Mouse (Mus musculus) Patski (cell line): ENCODE results near the gene Pcyox1. TPM values are rescaled to one million over a fixed set of nuclear protein-coding genes. Genes with fewer than 3 reads are reported as not detected.
A peak's percentile ranks its signal among the peaks of the same experiment; 100 is the strongest.
"Not testable (repeated sequence)": the region's sequence is repeated elsewhere in the genome, so short reads cannot be mapped to it uniquely, and the experiment has no call there.

Experiments
- ATAC-seq: fragments of 100-300 bp; one replicate; pipeline ENCODE4 v1.8.0; 2021
- CTCF ChIA-PET: fragments of 350-600 bp; sonication (Branson Sonifier 250); formaldehyde crosslinking; loops from one replicate; lab custom pipeline; 2022; ENCODE audit warnings: inconsistent platforms; lab: Charles Lee
- POLR2A ChIA-PET: fragments of 350-600 bp; sonication (Branson Sonifier 250); formaldehyde crosslinking; loops from one replicate; lab custom pipeline; 2022; ENCODE audit warnings: antibody characterized with exemption, inconsistent platforms; lab: Charles Lee
- DNase-seq: peaks from one replicate; pipeline ENCODE4 v3.0.0-alpha.2; 2011; ENCODE audit warnings: low read depth, low spot score
- H3K27me3 ChIP-seq: fragments of 371-371 bp; one replicate; pipeline ENCODE4 v1.5.1; 2021
- CTCF ChIP-seq: fragments of 100-300 bp; IDR thresholded peaks from one replicate; pipeline ENCODE4 v1.5.1; 2021
- in situ Hi-C: fragments of 300-500 bp; cut with MboI; formaldehyde crosslinking; loops from 3 replicates; pipeline ENCODE4 v1.11.1; 2018; ENCODE audit warnings: low pct_unique_long_range_greater_than_20kb, mixed read lengths
- polyA plus RNA-seq: library from polyadenylated mRNA; unstranded; gene quantifications from one replicate; pipeline ENCODE4 v1.2.3, GENCODE M21; 2021

Gene Pcyox1
- polyA plus RNA-seq, 1 experiment from 2014 or later, result 151 TPM

GRCm38 (mm10) chr6:86387313-86387712 is 9.6 kb downstream of the Pcyox1 start:
- no peak for TF ChIP-seq CTCF
- DNase-seq (no peak), ATAC-seq (no peak)
- ChIA-PET POLR2A (no interaction called here), CTCF (interaction anchor here (0.8 to 1.9 kb wide), 2 partner anchors 10 to 23 kb away, joined by 3 to 4 read pairs; partner anchors contain the start of gene Pcyox1)
- in situ Hi-C loops, result no loop called here
- no peaks in the 10 kb centered on the region for H3K27me3 ChIP-seq

GRCm38 (mm10) chr6:86385362-86386104 is 11.4 kb downstream of the Pcyox1 start:
- ChIA-PET POLR2A (interaction anchor here (0.6 to 1.0 kb wide), 2 partner anchors 9 to 14 kb away, joined by 3 to 5 read pairs; partner anchors contain the start of gene Snrpg), CTCF (interaction anchor here (1.6 to 1.9 kb wide), 2 partner anchors 12 to 21 kb away, joined by 4 to 5 read pairs; partner anchors contain the start of genes Fam136a and Pcyox1)
- in situ Hi-C loops, result no loop called here
- TF ChIP-seq CTCF, result no peak
- DNase-seq (no peak), ATAC-seq (no peak)
- H3K27me3 ChIP-seq, result no peaks in the 10 kb centered on the region

GRCm38 (mm10) chr6:86384692-86385091 is 12.3 kb downstream of the Pcyox1 start:
- in situ Hi-C loops, result no loop called here
- POLR2A ChIA-PET, result interaction anchor here (1.0 kb wide), 1 partner anchor 13 kb away, joined by 3 read pairs; the partner anchor contains the start of gene Snrpg
- CTCF ChIA-PET, result interaction anchor here (1.6 kb wide), 1 partner anchor 20 kb away, joined by 5 read pairs; the partner anchor contains the start of gene Fam136a
- DNase-seq (no peak), ATAC-seq (no peak)
- no peaks in the 10 kb centered on the region for H3K27me3 ChIP-seq
- no peak for TF ChIP-seq CTCF

- TF ChIP-seq CTCF, result no peak
- in situ Hi-C loops, result no loop called here
- no peak for ATAC-seq
- DNase-seq, result no peak
- H3K27me3 ChIP-seq, result no peaks in the 10 kb centered on the region
- POLR2A ChIA-PET, result no interaction called here
- CTCF ChIA-PET, result interaction anchor here (1.4 kb wide), 1 partner anchor 12 kb away, joined by 5 read pairs; the partner anchor contains the start of gene Snrpg
Observed at GRCm38 (mm10) chr6:86383370-86383769, 13.6 kb downstream of the Pcyox1 start.

GRCm38 (mm10) chr6:86382551-86382950 is 14.4 kb downstream of the Pcyox1 start:
- ChIA-PET POLR2A (no interaction called here), CTCF (interaction anchor here (1.0 to 1.4 kb wide), 2 partner anchors 11 to 18 kb away, joined by 3 to 5 read pairs; partner anchors contain the start of gene Snrpg)
- no peak for ATAC-seq
- TF ChIP-seq CTCF, result no peak
- H3K27me3 ChIP-seq, result no peaks in the 10 kb centered on the region
- in situ Hi-C loops, result no loop called here
- DNase-seq, result no peak

GRCm38 (mm10) chr6:86380112-86380511 is 16.8 kb downstream of the Pcyox1 start:
- H3K27me3 ChIP-seq, ATAC-seq, in situ Hi-C loops, DNase-seq: not testable (repeated sequence)
- CTCF ChIA-PET, result interaction anchor here (1.2 kb wide), 1 partner anchor 21 kb away, joined by 4 read pairs; no protein-coding TSS in a partner anchor
- POLR2A ChIA-PET, result interaction anchor here (1.0 kb wide), 2 partner anchors 8 to 15 kb away, joined by 3 to 4 read pairs; no protein-coding TSS in a partner anchor

- TF ChIP-seq CTCF, result no peak
- in situ Hi-C loops, result no loop called here
- ATAC-seq (no peak), DNase-seq (no peak)
- no peaks in the 10 kb centered on the region for H3K27me3 ChIP-seq
- ChIA-PET CTCF (interaction anchor here (0.7 kb wide), 1 partner anchor 8 kb away, joined by 3 read pairs; no protein-coding TSS in a partner anchor), POLR2A (interaction anchor here (0.6 kb wide), 1 partner anchor 1023 kb away, joined by 3 read pairs; no protein-coding TSS in a partner anchor)
Observed at GRCm38 (mm10) chr6:86378341-86378740, 18.6 kb downstream of the Pcyox1 start.

GRCm38 (mm10) chr6:86373556-86373955 is 23.4 kb downstream of the Pcyox1 start:
- ChIA-PET CTCF (interaction anchor here (1.7 kb wide), 1 partner anchor 9 kb away, joined by 8 read pairs; the partner anchor contains the start of gene Fam136a), POLR2A (no interaction called here)
- in situ Hi-C loops, result no loop called here
- H3K27me3 ChIP-seq, result no peaks in the 10 kb centered on the region
- TF ChIP-seq CTCF, result no peak
- ATAC-seq (no peak), DNase-seq (no peak)

GRCm38 (mm10) chr6:86371950-86372516 is 24.9 kb downstream of the Pcyox1 start:
- in situ Hi-C loops, result no loop called here
- CTCF ChIA-PET, result interaction anchor here (0.9 to 1.2 kb wide), 2 partner anchors 11 to 245 kb away, joined by 3 to 5 read pairs; no protein-coding TSS in a partner anchor
- no peak for TF ChIP-seq CTCF
- POLR2A ChIA-PET, result interaction anchor here (0.7 to 2.2 kb wide), 4 partner anchors 8 to 26 kb away, joined by 3 to 11 read pairs (median 4); partner anchors contain the start of gene Pcyox1
- DNase-seq, result no peak
- H3K27me3 ChIP-seq, result no peaks in the 10 kb centered on the region
- no peak for ATAC-seq

GRCm38 (mm10) chr6:86371340-86371911 is 25.5 kb downstream of the Pcyox1 start:
- no peaks in the 10 kb centered on the region for H3K27me3 ChIP-seq
- in situ Hi-C loops, result no loop called here
- TF ChIP-seq CTCF, result no peak
- DNase-seq, result peak; percentile 75
- ChIA-PET POLR2A (interaction anchor here (0.7 to 2.2 kb wide), 5 partner anchors 9 to 33 kb away, joined by 3 to 11 read pairs (median 4); partner anchors contain the start of genes Pcyox1 and Tia1), CTCF (interaction anchor here (0.9 to 2.0 kb wide), 4 partner anchors 11 to 244 kb away, joined by 3 to 8 read pairs (median 4); no protein-coding TSS in a partner anchor)
- peak; percentile 73 for ATAC-seq
